Mouse (Mus musculus) liver, postnatal 0 days (tissue): ENCODE results near the gene Bcar3.

Experiments
- CTCF ChIP-seq: sonication (generic); IDR thresholded peaks from 2 replicates; pipeline ENCODE4 v1.5.1; 2016; ENCODE audit warnings: antibody characterized with exemption, low read depth
- EP300 ChIP-seq: IDR thresholded peaks from 2 replicates; pipeline ENCODE4 v1.6.1; 2016; ENCODE audit warnings: antibody characterized with exemption, low read depth, mild to moderate bottlenecking

DNA sequence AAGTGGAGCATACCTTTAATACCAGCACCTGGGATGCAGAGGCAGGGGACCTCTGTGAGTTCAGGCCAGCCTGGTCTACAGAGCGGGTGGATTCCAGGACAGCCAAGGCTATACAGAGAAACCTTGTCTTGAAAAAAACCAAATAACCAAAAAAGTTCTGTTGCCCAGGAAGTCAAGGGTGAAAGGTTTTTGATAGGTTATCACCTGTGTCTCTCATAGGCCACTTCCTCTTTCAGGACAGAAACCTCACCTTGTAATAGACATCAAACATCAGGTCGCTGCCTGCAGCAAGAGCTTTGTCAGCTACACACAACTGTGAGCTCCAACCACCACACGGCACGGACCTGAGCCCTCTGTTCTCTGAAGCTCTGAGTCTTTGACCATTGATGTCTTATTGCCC is 10.6 kb downstream of the Bcar3 start:
- TF ChIP-seq CTCF, result no peak
- no peak for TF ChIP-seq EP300
